Mouse (Mus musculus) inflammation-experienced regulatory T-cells, adult 16 weeks (primary cell): Measurements from ENCODE around the gene Dcaf12l2. TPM values are rescaled to one million over a fixed set of nuclear protein-coding genes. Genes with fewer than 3 reads are reported as not detected.

Experiments
- polyA plus RNA-seq: library from polyadenylated mRNA; unstranded; fragments of 100-300 nt; shearing (Covaris generic); gene quantifications from one replicate; pipeline ENCODE4 v1.2.1, GENCODE M21; 2017

Dcaf12l2 gene
- not detected for polyA plus RNA-seq

GRCm38 (mm10) chrX:44367646-44368521, at the start of gene Dcaf12l2:
Gene Dcaf12l2, minus strand, starts transcription at chrX:44368342.

